Mouse (Mus musculus): ENCODE results near the gene Dcaf12l1. TPM values are rescaled to one million over a fixed set of nuclear protein-coding genes. Genes with fewer than 3 reads are reported as not detected.

Dcaf12l1 gene
- polyA plus RNA-seq (2012; rRNA removed; ENCODE audit: low replicate concordance), result 0.50 and 2.5 TPM in 2 replicates

DNA sequence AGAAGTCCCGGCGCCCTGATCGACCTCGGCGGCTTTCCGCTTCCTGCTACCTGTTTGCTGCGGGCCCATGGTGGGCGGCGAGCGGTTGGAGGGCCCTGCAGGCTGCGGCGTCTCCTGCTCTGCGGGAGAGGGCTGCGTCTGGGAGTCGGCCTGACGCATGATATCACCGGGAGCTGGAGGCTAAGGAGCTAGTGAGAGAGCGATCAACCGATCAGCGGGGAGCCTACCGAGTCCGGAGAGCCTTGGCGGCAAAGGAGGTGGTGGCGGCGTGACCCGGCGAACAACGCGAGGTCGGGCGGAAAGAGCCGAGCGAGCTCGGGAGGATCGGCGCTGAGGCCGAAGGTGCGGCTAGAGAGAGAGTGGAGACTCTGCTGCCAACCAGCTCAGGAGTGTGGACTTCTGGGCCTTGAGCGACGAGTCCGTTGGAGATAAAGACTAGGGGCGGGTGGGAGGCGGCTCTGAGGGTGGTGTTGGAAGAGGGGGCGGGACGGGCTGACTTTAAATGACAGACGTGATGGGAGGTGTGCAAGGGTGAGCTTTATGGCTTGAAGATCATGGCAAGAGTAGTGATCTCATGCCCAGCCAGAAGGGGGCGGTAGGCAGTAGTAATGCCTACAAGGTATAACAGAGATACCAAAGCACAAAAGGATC, at the start of gene Dcaf12l1:
TSS of gene Dcaf12l1 (minus strand) at position 437 of the 651 bp plus-strand sequence.

